Mouse (Mus musculus) liver, embryonic 14.5 days (tissue): ENCODE results near the gene Slc44a1. TPM values are rescaled to one million over a fixed set of nuclear protein-coding genes. Genes with fewer than 3 reads are reported as not detected.

Source experiments
- ATAC-seq: fragments of 200-750 bp; cut with Nextera tagmentation; 2 replicates; pipeline ENCODE4 v1.8.0; 2017; ENCODE audit warnings: moderate number of reproducible peaks, mild to moderate bottlenecking, moderate library complexity; ENCODE audit not compliant: insufficient read depth
- DNase-seq, 3 experiments: peaks; one replicate each; pipeline ENCODE4 v3.0.0-alpha.2; 2012 to 2013; ENCODE audit warnings: low read depth in 3 of 3, low spot score in 3 of 3
- H3K27ac ChIP-seq: fragments of 300-500 bp; sonication (generic); 2 replicates; pipeline ENCODE4 v1.5.1; 2014; ENCODE audit warnings: moderate library complexity, mild to moderate bottlenecking, control low read depth, inconsistent platforms
- H3K27me3 ChIP-seq: fragments of 300-500 bp; sonication (generic); 2 replicates; pipeline ENCODE4 v1.6.1; 2014; ENCODE audit warnings: mild to moderate bottlenecking, low read length, moderate library complexity; ENCODE audit not compliant: control insufficient read depth, insufficient read depth
- H3K36me3 ChIP-seq: fragments of 300-500 bp; sonication (generic); replicated peaks from 2 replicates; pipeline ENCODE4 v1.6.1; 2014; ENCODE audit warnings: low read depth; ENCODE audit not compliant: control insufficient read depth, insufficient read depth
- H3K4me1 ChIP-seq, 2 experiments: fragments of 200-500 bp in 1 of 2; fragments of 300-500 bp in 1 of 2; sonication (generic) in 1 of 2; replicated peaks; 2 replicates each; pipeline ENCODE4 v1.6.1; 2012 to 2014; ENCODE audit warnings: antibody characterized with exemption in 1 of 2, inconsistent platforms in 1 of 2, low read length in 1 of 2; ENCODE audit not compliant: control insufficient read depth in 2 of 2, insufficient read depth in 2 of 2
- H3K4me2 ChIP-seq: fragments of 300-500 bp; sonication (generic); 2 replicates; pipeline ENCODE4 v1.6.1; 2014; ENCODE audit warnings: low read depth, mild to moderate bottlenecking, control low read depth, moderate library complexity
- H3K4me3 ChIP-seq, 2 experiments: fragments of 200-500 bp in 1 of 2; fragments of 300-500 bp in 1 of 2; sonication (generic) in 1 of 2; 2 replicates each; pipeline ENCODE4 v1.5.1; 2012 to 2014; ENCODE audit warnings: low read depth in 2 of 2, low read length in 2 of 2, mild to moderate bottlenecking in 2 of 2, control low read depth in 1 of 2, inconsistent platforms in 1 of 2, moderate library complexity in 1 of 2; ENCODE audit not compliant: insufficient read depth in 1 of 2
- H3K9ac ChIP-seq: fragments of 300-500 bp; sonication (generic); replicated peaks from 2 replicates; pipeline ENCODE4 v1.6.1; 2014; ENCODE audit warnings: mild to moderate bottlenecking, control low read depth, moderate library complexity
- H3K9me3 ChIP-seq: fragments of 300-500 bp; sonication (generic); 2 replicates; pipeline ENCODE4 v1.6.1; 2016; ENCODE audit warnings: low read length, mixed read lengths; ENCODE audit not compliant: control insufficient read depth
- CTCF ChIP-seq: IDR thresholded peaks from 2 replicates; pipeline ENCODE4 v1.5.1; 2016; ENCODE audit warnings: antibody characterized with exemption, low read depth, control low read depth
- EP300 ChIP-seq: IDR thresholded peaks from 2 replicates; pipeline ENCODE4 v1.6.1; 2016; ENCODE audit warnings: antibody characterized with exemption, low read depth
- WGBS: fragments of 180-500 bp; shearing (Covaris S2); extraction: QIAGEN DNeasy Blood & Tissue Kit; methylation state at CpG from one replicate; pipeline ENCODE4 v1.1.7; 2014; ENCODE audit not compliant: insufficient replicate concordance; 5-methylcytosine and 5-hydroxymethylcytosine counted together
- polyA plus RNA-seq, 2 experiments: library from polyadenylated mRNA; depleted of rRNA in 1 of 2; stranded (reverse) in 1 of 2; unstranded in 1 of 2; fragments of >200 nt; fragmentation: Nextera tagmentation in 1 of 2; extraction: Ambion mirVana in 1 of 2; gene quantifications; 2 replicates each; pipeline versions ENCODE4 v1.2.1 to v1.2.3; 2012 to 2014

Slc44a1 gene
- polyA plus RNA-seq, 2 experiments = 7.7 to 12.6 TPM

DNA sequence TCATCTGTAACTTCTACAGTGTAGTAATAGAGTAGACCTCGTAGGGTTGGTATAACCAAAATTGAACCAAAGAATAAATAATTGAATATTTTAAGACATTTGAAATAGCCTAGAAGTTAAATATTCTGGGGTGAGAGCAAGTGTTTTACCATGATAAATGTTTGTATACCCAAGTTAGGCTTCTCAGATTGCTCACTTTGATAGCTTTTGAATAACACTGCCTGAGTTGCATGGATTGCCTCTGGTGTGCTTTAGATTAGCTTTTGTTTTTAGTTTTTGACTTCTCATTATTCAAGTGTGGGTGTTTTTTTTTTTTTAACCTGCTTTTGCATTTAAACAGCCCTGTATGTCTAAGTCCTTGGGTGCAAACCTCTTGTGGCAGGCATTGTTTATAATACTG, 85.8 kb downstream of the Slc44a1 start:
- Histone ChIP-seq H3K36me3 (no peaks in the 10 kb centered on the region), H3K9ac (no peak overlapping the region), H3K4me1 (no peaks in the 10 kb centered on the region), H3K9me3 (no peaks in the 10 kb centered on the region), H3K27ac (no peak overlapping the region), H3K4me2 (no peak overlapping the region), H3K27me3 (no peaks in the 10 kb centered on the region), H3K4me3 (no peak overlapping the region)
- WGBS = 65% methylated on average over 1 of the region's 1 CpGs
- ATAC-seq = no peak
- DNase-seq = no peak
- no peak for TF ChIP-seq CTCF

DNA sequence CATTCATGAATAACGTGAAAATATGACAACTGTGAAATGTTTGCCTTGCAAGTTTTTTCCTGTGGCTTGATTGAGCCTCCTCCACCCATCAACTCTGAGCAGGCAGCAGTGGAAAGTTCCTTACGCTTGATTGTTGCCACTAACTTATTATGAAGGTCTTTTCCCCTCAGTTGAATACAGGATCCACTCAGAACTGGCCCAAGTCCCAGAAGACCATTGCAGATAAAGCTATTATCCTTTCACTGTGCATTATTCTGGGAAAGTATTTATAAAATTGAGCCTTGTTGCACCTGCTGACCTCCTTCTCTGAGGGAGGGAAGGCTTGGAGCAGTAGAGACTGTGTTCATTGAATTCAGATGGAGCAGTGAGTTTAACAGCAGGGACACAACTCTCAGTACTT, 86.2 kb downstream of the Slc44a1 start:
- no peaks in the 10 kb centered on the region for H3K4me1 ChIP-seq
- TF ChIP-seq CTCF = no peak
- TF ChIP-seq EP300 = no peak
- WGBS = 54% methylated on average over 2 of the region's 2 CpGs
- no peaks in the 10 kb centered on the region for H3K36me3 ChIP-seq
- ATAC-seq (no peak), DNase-seq (no peak)
- no peaks in the 10 kb centered on the region for H3K9me3 ChIP-seq
- H3K27ac ChIP-seq = no peak overlapping the region
- H3K4me2 ChIP-seq = no peak overlapping the region
- H3K27me3 ChIP-seq = no peaks in the 10 kb centered on the region
- no peak overlapping the region for H3K4me3 ChIP-seq
- no peak overlapping the region for H3K9ac ChIP-seq

DNA sequence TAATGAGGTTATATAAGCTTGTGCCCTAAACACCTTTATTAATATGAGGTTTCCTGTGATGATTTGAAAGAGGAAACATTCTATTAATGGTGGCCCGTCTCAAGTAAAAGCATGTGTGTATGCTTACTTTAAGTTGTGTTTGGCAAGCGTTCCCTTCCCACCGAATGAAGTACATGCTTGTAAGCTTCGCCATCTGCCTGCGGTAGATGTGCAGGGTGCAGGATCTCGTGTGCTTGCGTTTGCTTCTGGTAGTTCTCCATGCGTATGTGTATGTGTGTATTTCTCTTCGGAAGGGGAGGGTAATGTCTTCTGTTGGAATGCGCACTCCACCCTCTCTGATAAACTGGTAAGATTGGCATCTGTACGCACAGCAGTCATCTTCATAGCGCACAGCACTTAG, 95.6 kb downstream of the Slc44a1 start:
- Histone ChIP-seq H3K4me2 (no peak overlapping the region), H3K4me1 (no peaks in the 10 kb centered on the region; a peak in 1 of 4 replicates), H3K9ac (no peak overlapping the region), H3K4me3 (no peak overlapping the region), H3K36me3 (no peaks in the 10 kb centered on the region), H3K27ac (no peak overlapping the region), H3K27me3 (no peaks in the 10 kb centered on the region), H3K9me3 (no peaks in the 10 kb centered on the region)
- TF ChIP-seq CTCF (no peak), EP300 (no peak)
- 74% methylated on average over 12 of the region's 12 CpGs for WGBS
- DNase-seq = no peak
- no peak for ATAC-seq

DNA sequence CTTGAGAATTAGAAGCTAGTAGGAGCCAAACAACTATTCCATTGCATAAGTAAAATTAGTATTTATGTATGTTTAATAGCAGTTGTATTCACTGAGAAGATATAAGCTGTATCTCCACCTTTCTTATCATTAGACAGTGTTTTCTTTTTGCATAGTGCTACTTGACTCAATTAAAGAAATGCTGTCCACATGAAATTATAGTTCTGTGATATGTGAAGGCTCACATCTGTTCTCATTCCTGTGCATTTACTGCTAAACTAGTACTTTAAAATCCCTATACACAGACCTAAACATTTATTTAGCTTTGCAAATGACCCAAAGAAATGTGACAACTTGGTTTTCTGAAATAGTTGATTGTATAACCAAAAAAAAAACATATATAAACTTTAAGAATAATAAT, 96.9 kb downstream of the Slc44a1 start:
- no peak overlapping the region for H3K4me3 ChIP-seq
- DNase-seq (no peak), ATAC-seq (no peak)
- H3K36me3 ChIP-seq = no peaks in the 10 kb centered on the region
- H3K4me1 ChIP-seq = no peaks in the 10 kb centered on the region; a peak in 1 of 4 replicates
- H3K27me3 ChIP-seq = no peaks in the 10 kb centered on the region
- TF ChIP-seq CTCF (no peak), EP300 (no peak)
- H3K27ac ChIP-seq = no peak overlapping the region
- no peaks in the 10 kb centered on the region for H3K9me3 ChIP-seq
- no peak overlapping the region for H3K4me2 ChIP-seq
- no peak overlapping the region for H3K9ac ChIP-seq

DNA sequence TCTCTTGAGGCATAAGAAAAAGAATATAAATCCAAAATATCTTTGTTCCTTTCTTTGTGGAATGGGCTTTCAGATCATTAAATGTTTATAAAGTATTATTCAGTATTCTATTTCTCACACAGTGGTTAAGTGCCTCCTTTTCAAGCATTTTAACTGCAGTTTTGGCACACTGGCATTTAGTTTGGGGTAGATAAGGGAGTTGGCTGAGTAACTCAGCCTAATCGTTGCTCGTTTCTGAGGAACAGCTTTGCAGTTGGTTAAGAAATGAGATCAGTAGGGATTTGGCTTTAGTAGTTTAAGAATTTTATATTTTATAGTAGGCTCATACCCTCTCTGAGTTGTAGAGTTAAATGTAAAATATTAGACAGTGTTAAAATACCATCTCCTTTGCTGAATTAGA, 97.3 kb downstream of the Slc44a1 start:
- DNase-seq (no peak), ATAC-seq (no peak)
- WGBS = 49% methylated on average over 2 of the region's 2 CpGs
- Histone ChIP-seq H3K4me1 (no peaks in the 10 kb centered on the region; a peak in 1 of 4 replicates), H3K36me3 (no peaks in the 10 kb centered on the region), H3K9me3 (no peaks in the 10 kb centered on the region), H3K27me3 (no peaks in the 10 kb centered on the region), H3K9ac (no peak overlapping the region), H3K4me3 (no peak overlapping the region), H3K4me2 (no peak overlapping the region), H3K27ac (no peak overlapping the region)
- no peak for TF ChIP-seq CTCF
- TF ChIP-seq EP300 = no peak

DNA sequence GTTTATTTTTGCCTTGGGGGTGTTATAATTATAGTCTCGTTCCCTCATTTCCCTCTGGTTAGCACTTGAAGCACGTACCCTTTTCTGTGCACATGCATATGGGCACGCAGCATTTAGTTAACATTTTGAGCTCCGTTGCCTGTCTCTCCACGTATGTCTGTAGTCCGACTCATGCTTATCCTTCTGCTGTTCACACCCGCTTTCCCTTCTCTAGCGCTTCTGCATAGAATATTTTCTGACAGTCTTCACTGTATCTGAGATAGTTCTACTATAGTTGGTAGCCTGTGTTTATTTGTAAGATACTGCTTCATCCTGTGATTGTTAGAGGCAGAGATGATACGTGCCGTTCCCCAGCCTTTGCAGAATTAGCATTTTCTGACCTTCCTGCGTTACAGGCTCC, 98.4 kb downstream of the Slc44a1 start:
- H3K36me3 ChIP-seq = no peaks in the 10 kb centered on the region
- no peak for ATAC-seq

More for the DNA sequence above, 98.4 kb downstream of the Slc44a1 start:
- DNase-seq = no peak
- 75% methylated on average over 11 of the region's 11 CpGs for WGBS
- Histone ChIP-seq H3K9ac (no peak overlapping the region), H3K4me2 (no peak overlapping the region), H3K27me3 (no peaks in the 10 kb centered on the region), H3K27ac (no peak overlapping the region), H3K9me3 (no peaks in the 10 kb centered on the region), H3K4me1 (no peaks in the 10 kb centered on the region; a peak in 1 of 4 replicates), H3K4me3 (no peak overlapping the region)
- TF ChIP-seq EP300 = no peak
- no peak for TF ChIP-seq CTCF
